Mouse (Mus musculus) embryonic fibroblast, embryonic 13.5 days (primary cell): Measurements from ENCODE around the gene Coa5. TPM values are rescaled to one million over a fixed set of nuclear protein-coding genes. Genes with fewer than 3 reads are reported as not detected.

Source experiments
- H3K27ac ChIP-seq: 2 replicates; pipeline ENCODE4 v1.5.1; 2012; ENCODE audit warnings: low read length, control low read depth, inconsistent platforms; ENCODE audit not compliant: insufficient read depth
- H3K4me1 ChIP-seq: 2 replicates; pipeline ENCODE4 v1.6.1; 2011; ENCODE audit warnings: low read length; ENCODE audit not compliant: control insufficient read depth, insufficient read depth
- H3K4me3 ChIP-seq: 2 replicates; pipeline ENCODE4 v1.5.1; 2011; ENCODE audit warnings: mild to moderate bottlenecking, control low read depth, low read length; ENCODE audit not compliant: insufficient read depth
- CTCF ChIP-seq: IDR thresholded peaks from 2 replicates; pipeline ENCODE4 v1.5.1; 2011; ENCODE audit warnings: mild to moderate bottlenecking, control low read depth, low read length, moderate library complexity, borderline replicate concordance; ENCODE audit not compliant: insufficient read depth
- POLR2A ChIP-seq: IDR thresholded peaks from 2 replicates; pipeline ENCODE4 v1.6.1; 2011; ENCODE audit warnings: low read depth, mild to moderate bottlenecking, control low read depth, low read length, moderate library complexity
- polyA plus RNA-seq: library from polyadenylated mRNA; stranded (reverse); fragments of >200 nt; gene quantifications from 2 replicates; pipeline ENCODE4 v1.2.4, GENCODE M21; 2011; ENCODE audit warnings: low read depth; ENCODE audit not compliant: missing spikeins, insufficient read length

The Coa5 gene
- polyA plus RNA-seq, 1 experiment, result 70.2 TPM

DNA sequence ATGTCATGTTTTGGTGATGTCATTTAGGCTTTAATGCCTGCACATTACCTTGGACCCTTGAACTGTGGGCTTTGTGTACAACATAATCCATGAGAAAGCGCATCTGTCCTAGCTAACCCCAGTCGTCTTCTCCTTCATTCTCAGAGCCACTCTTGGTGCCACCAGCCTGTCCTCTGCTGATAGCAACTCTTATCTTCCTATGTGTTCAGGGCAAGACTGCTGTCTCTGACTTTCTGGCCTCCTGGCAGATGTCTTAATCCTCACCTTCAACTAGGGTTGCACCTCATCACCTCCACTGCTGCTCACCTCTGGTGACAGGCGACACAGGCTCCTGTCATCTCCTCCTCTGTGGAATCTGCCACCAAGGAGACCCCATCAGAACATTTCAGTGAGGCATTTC, 6.5 kb upstream of the Coa5 start:
- TF ChIP-seq POLR2A (no peak), CTCF (no peak)
- H3K4me3 ChIP-seq, result no peak overlapping the region
- H3K27ac ChIP-seq, result no peak overlapping the region
- peaks cover 5% of the 10 kb centered on the region; the same call in 1 of the 2 replicates for H3K4me1 ChIP-seq

DNA sequence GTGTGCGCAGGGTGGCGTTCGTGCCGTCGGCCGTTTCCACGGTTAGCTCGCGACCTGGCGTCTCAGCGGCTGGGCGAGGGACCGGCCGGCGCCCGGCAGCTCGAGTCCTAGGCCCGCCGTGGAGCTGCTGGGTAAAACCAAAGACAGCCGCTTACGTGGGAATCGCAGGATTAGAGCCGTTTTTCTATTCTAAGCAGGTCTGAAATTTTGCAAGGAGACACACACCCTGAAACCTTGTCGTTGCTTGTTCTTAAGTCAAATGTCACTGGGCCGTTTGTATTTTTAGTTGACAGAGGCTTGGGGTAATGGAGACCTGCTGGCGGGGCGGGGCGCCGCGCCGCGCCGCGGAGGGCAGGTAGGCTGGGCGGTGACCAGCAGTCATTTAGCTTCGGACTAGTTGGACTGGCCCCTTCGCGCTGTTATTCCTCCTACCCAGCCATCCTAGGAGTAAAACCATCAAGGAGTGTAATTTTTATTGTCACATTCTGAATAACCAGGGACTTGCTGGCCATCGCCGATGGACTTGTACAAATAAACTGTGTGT, 466 bp upstream of the Coa5 start:
- H3K4me3 ChIP-seq, result peak overlapping the region; percentile 87
- no peak for TF ChIP-seq CTCF
- H3K4me1 ChIP-seq, result peaks cover 8% of the 10 kb centered on the region
- no peak overlapping the region for H3K27ac ChIP-seq

DNA sequence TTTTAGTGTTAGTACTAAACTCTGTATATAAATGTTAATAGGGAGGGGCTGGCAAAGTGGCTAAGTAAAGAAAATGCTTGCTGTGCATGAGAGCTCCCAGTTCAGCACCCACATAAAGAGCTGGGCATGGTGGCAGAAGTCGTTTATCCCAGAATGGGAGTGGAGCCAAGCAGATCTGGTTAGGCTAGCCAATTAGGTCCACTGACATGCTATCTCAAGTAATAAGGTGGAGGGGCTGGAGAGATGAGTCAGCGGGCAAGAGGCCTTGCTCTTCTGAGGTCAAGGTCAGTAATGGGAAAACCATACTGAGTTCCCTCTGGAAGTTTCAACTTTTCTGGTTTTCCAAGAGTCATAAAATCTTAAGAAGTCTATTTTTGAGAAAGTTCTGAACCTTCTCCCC, 992 bp downstream of the Coa5 start:
- no peak for TF ChIP-seq POLR2A
- TF ChIP-seq CTCF, result no peak
- peak overlapping the region; percentile 87 for H3K4me3 ChIP-seq
- H3K27ac ChIP-seq, result no peak overlapping the region
- H3K4me1 ChIP-seq, result peaks cover 8% of the 10 kb centered on the region

DNA sequence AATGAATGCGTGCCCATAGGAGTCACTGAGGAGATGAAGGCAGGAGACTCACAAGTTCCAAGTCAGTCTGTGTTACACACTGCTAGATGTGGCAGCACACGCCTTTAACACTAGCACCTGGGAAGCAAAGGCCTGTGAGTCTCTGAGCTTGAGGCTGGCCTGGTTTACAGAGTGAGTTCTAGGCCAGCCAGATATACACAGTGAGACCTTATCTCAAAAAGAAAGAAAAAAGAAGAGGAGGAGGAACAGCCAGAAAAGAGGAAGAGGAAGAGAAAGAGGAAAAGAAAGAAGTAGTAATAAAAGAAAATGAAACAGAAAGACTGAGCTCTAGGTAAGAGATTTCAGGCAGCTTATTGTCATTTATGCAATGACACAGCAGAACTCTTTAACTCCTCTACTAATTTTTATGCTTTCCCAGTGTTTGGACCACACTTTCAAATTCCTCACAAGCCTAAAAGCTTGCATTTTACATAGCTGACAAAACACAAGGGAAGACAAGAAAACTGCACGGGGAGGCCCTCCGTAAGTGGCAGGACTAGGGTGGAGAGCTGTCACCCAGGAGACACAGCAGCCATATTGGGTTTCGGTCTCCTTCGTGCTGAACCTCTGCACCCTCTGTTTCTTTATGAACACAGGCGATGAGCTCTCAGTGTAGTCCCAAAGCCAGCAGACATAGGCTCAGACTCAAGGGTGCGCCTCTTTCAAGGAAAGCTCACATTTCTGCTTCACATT, 2.6 kb downstream of the Coa5 start:
- no peak overlapping the region for H3K4me3 ChIP-seq
- TF ChIP-seq POLR2A (no peak), CTCF (no peak)
- H3K4me1 ChIP-seq, result peaks cover 5% of the 10 kb centered on the region
- no peak overlapping the region for H3K27ac ChIP-seq

DNA sequence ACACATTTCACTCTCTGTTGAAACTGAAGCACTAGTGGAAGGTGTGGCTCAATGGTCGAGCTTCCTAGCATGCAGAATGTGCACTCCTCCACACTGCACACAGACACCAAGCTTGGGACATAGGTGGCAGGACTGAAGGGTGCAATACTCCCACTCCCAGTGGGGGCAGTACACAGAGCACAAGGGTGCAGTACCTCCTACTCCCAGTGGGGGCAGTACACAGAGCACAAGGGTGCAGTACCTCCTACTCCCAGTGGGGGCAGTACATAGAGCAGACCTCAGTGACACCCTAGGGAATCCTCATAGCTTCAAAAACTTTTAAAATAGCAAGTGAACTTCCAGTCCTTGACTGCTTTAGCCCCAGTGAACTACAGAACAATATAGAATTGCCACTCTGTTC, 10.5 kb downstream of the Coa5 start:
- Histone ChIP-seq H3K27ac (no peak overlapping the region), H3K4me1 (no peaks in the 10 kb centered on the region), H3K4me3 (no peak overlapping the region)
- TF ChIP-seq CTCF (peak; percentile 66; the same call in 1 of the 2 replicates), POLR2A (no peak)

DNA sequence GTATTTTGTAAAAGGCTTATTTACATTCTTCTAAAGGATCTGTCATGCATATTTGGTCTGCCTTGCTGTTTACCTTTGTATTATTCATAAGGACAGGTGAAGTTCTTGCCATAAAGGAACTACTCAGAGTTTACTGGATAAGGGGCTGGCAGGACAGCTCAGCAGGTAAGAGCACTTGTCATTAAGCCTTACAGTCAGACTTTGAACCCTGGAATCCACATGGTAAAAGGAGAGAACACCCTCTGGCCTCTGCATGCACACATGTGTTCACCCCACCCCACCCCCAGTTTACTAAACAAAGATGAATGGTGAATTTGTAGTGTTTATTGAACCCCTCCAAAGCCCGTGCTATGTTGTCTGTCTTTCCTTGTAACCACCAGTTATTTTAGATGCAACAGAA, 14.5 kb downstream of the Coa5 start:
- TF ChIP-seq POLR2A (no peak), CTCF (no peak)
- no peak overlapping the region for H3K4me3 ChIP-seq
- H3K27ac ChIP-seq, result no peak overlapping the region
- H3K4me1 ChIP-seq, result no peaks in the 10 kb centered on the region

DNA sequence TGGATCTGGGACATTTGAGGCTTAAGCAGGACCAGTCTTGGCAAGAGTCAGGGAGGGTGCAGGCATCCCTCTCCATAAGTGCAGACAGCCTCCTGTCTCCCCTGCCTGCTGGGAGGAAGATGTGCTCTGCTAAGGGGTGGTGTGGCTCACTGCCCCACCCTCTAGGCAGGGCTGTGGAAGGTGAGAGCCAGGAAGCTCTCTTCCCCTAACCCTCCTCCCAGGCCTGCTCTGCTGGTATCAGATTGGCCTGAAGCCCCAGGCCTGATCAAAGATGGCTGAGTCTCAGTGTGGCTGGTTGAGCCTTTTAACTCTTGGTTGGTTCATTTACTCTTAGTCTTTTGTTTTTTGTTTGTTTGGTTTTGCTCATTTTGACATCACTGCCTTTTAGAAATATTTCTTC, 20.3 kb downstream of the Coa5 start:
- H3K4me1 ChIP-seq, result peaks cover 4% of the 10 kb centered on the region
- no peak for TF ChIP-seq POLR2A
- no peak for TF ChIP-seq CTCF
- H3K4me3 ChIP-seq, result no peak overlapping the region
- no peak overlapping the region for H3K27ac ChIP-seq

DNA sequence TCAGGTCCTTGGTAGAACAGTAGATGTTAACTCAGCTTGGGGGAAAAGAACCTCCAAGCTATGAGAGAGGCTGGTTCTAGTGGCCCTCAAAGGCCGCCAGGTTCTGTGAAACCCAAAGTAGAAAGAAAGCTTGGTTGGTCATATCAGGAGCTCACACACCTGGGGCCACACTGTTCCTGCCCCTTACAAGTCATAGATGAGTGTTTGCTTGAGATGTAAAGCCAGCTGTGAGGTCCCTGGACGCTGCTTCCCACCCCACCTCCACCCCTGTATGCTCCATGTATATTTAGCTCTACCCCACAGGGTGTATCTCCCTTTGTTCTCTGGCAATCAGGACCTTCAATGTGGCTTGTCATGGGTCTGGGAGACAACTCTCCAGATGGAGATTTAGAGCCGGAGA, 21.2 kb downstream of the Coa5 start:
- TF ChIP-seq POLR2A, result no peak
- TF ChIP-seq CTCF, result no peak
- H3K4me1 ChIP-seq, result peaks cover 4% of the 10 kb centered on the region
- H3K27ac ChIP-seq, result no peak overlapping the region
- H3K4me3 ChIP-seq, result no peak overlapping the region

DNA sequence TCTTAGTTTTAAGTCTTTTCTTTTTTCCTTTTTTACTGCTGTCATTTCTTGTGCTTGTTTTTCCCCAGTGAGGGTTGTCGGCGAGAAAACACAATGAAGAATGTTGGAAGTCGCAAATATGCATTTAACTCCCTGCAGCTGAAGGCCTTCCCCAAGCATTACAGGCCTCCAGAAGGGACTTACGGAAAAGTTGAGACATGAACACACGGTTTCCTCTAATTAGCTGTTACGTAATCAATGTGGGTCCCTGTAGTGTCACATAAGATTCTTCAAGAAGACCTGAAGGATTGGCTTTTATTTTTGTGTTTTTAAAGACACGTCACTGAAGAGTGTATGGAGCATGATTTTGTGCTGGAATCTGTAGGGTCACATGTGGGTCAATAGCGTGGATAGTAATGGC, 21.8 kb downstream of the Coa5 start:
- no peak overlapping the region for H3K27ac ChIP-seq
- TF ChIP-seq CTCF, result no peak
- TF ChIP-seq POLR2A, result no peak
- H3K4me3 ChIP-seq, result no peak overlapping the region
- H3K4me1 ChIP-seq, result peaks cover 4% of the 10 kb centered on the region

DNA sequence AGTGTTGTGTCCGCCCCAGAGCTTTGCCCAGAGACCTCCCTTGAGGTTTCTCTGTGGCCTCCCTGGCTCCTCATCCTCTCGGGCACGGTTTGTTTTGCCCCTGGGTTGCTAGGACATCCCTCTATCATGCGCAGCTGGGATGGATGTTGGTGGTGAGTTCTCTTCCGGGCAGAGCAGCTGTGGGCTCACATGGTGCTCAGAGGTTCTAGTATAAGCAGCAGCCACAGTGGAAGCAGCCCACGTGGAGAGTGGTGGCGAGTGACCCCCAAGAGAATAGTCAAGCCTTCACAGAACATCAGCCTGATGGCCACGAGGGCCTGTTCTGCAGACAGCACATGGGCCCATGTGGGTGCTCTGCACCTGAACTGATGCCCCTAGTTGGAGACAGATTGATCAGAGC, 22.7 kb downstream of the Coa5 start:
- peaks cover 4% of the 10 kb centered on the region for H3K4me1 ChIP-seq
- H3K4me3 ChIP-seq, result no peak overlapping the region
- TF ChIP-seq POLR2A, result no peak
- TF ChIP-seq CTCF, result no peak
- H3K27ac ChIP-seq, result no peak overlapping the region

DNA sequence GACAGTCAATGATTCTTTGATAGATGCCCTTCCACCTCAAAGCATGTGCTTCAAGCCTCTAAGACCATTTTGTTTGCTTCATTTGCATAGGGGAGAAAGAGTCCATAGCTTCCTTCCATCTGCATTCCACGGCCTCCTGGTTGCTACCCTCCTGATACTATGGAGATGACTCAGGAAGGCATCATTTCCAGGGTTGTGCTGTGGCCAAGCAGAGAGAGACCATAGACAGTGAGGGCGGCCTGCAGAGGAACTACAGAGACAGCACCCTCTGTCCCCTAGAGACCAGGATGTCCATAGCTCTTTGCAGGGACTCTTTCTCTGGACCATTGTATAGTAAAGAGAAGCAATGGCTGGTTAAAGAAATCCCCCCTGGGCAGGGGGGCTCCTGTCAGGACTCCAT, 24.8 kb downstream of the Coa5 start:
- TF ChIP-seq CTCF (no peak), POLR2A (no peak)
- H3K4me3 ChIP-seq, result no peak overlapping the region
- peaks cover 4% of the 10 kb centered on the region for H3K4me1 ChIP-seq
- no peak overlapping the region for H3K27ac ChIP-seq
